Mouse (Mus musculus): ENCODE measurements around the gene Mbnl2.

GRCm38 (mm10) chr14:120354595-120354994 is 79.1 kb downstream of the Mbnl2 start:
- TF ChIP-seq CTCF (IDR thresholded peaks at IDR 0.05; ENCODE audit: borderline replicate concordance, control insufficient read depth, extremely low read depth, insufficient read depth, low read length, poor library complexity) (no peak), POLR2A (IDR thresholded peaks at IDR 0.05; ENCODE audit: control insufficient read depth, extremely low read depth, insufficient read depth, low read length, poor library complexity) (no peak)

All from thymus, adult 2 months (tissue).